Mouse (Mus musculus) heart, adult 2 months (tissue): ENCODE results near the gene Denr. TPM values are rescaled to one million over a fixed set of nuclear protein-coding genes. Genes with fewer than 3 reads are reported as not detected.
A peak's percentile ranks its signal among the peaks of the same experiment; 100 is the strongest.

ENCODE experiments used
- DNase-seq, 2 experiments: peaks; one replicate each; pipeline ENCODE4 v3.0.0; 2021
- H3K27ac ChIP-seq: fragments of 200-600 bp; 2 replicates; pipeline ENCODE4 v1.8.1; 2022
- H3K27me3 ChIP-seq: fragments of 200-500 bp; 2 replicates; pipeline ENCODE4 v1.6.1; 2012; ENCODE audit warnings: mild to moderate bottlenecking, low read length, inconsistent platforms, mixed read lengths; ENCODE audit not compliant: control insufficient read depth, insufficient read depth
- H3K36me3 ChIP-seq: fragments of 200-500 bp; 2 replicates; pipeline ENCODE4 v1.6.1; 2012; ENCODE audit warnings: low read length, inconsistent platforms; ENCODE audit not compliant: control insufficient read depth, insufficient read depth
- H3K4me1 ChIP-seq: fragments of 200-500 bp; 2 replicates; pipeline ENCODE4 v1.6.1; 2011; ENCODE audit warnings: low read length; ENCODE audit not compliant: control insufficient read depth, insufficient read depth
- H3K4me3 ChIP-seq: fragments of 200-600 bp; 2 replicates; pipeline ENCODE4 v1.8.1; 2022
- H3K79me2 ChIP-seq: fragments of 200-500 bp; replicated peaks from 2 replicates; pipeline ENCODE4 v1.6.1; 2012; ENCODE audit warnings: mild to moderate bottlenecking, inconsistent platforms, low read length, moderate library complexity, mixed read lengths; ENCODE audit not compliant: control insufficient read depth, insufficient read depth
- H3K9ac ChIP-seq: fragments of 200-500 bp; 2 replicates; pipeline ENCODE4 v1.6.1; 2012; ENCODE audit warnings: low read depth, mild to moderate bottlenecking, control low read depth, inconsistent platforms, low read length, mixed read lengths
- CTCF ChIP-seq: fragments of 200-600 bp; IDR thresholded peaks from 2 replicates; pipeline ENCODE4 v1.8.1; 2022; ENCODE audit warnings: antibody characterized with exemption, mild to moderate bottlenecking, moderate library complexity
- EP300 ChIP-seq: fragments of 200-500 bp; IDR thresholded peaks from 2 replicates; pipeline ENCODE4 v1.6.1; 2011; ENCODE audit warnings: low read depth, low read length, control low read depth; ENCODE audit not compliant: insufficient read depth
- POLR2A ChIP-seq: fragments of 200-500 bp; IDR thresholded peaks from 2 replicates; pipeline ENCODE4 v1.6.1; 2011; ENCODE audit warnings: mild to moderate bottlenecking, low read depth, low read length, control low read depth; ENCODE audit not compliant: insufficient read depth
- WGBS: fragments of 180-500 bp; shearing (Covaris S2); methylation state at CpG from one replicate; pipeline ENCODE4 v1.1.7; 2018; 5-methylcytosine and 5-hydroxymethylcytosine counted together
- intact Hi-C: fragments of 180-260 bp; cut with DNase I; formaldehyde crosslinking; loops from one replicate; pipeline ENCODE4 v1.15.1; 2025
- polyA plus RNA-seq: library from polyadenylated mRNA; depleted of rRNA; stranded (reverse); fragments of >200 nt; gene quantifications from 2 replicates; pipeline ENCODE4 v1.2.3, GENCODE M21; 2012
- total RNA-seq, 2 experiments: library from RNA; stranded (reverse); gene quantifications; 2 replicates each; pipeline ENCODE4 v1.2.3; 2021

Denr gene
- total and polyA plus RNA-seq, 3 experiments: 35.1 to 58.8 (median 49.6) TPM

GRCm38 (mm10) chr5:123966759-123967158 lies 59.8 kb downstream of the Denr start:
- intact Hi-C loops: no loop called here
- Histone ChIP-seq H3K27me3 (no peaks in the 10 kb centered on the region), H3K4me1 (no peaks in the 10 kb centered on the region), H3K27ac (no peak overlapping the region), H3K4me3 (no peak overlapping the region), H3K9ac (no peak overlapping the region), H3K36me3 (no peaks in the 10 kb centered on the region), H3K79me2 (no peaks in the 10 kb centered on the region)
- 99% methylated on average over 2 of the region's 2 CpGs for WGBS
- no peak for TF ChIP-seq POLR2A
- TF ChIP-seq CTCF: no peak
- TF ChIP-seq EP300: no peak
- no peak for DNase-seq

- Histone ChIP-seq H3K27me3 (no peaks in the 10 kb centered on the region), H3K27ac (no peak overlapping the region), H3K4me3 (no peak overlapping the region), H3K79me2 (no peaks in the 10 kb centered on the region), H3K4me1 (no peaks in the 10 kb centered on the region), H3K9ac (no peak overlapping the region), H3K36me3 (no peaks in the 10 kb centered on the region)
- intact Hi-C loops: no loop called here
- 87% methylated on average over 5 of the region's 5 CpGs for WGBS
- DNase-seq: no peak
- TF ChIP-seq POLR2A: no peak
- no peak for TF ChIP-seq CTCF
- TF ChIP-seq EP300: no peak
These were observed 61.5 kb downstream of the Denr start for GRCm38 (mm10) chr5:123968468-123968867.

- H3K36me3 ChIP-seq: no peaks in the 10 kb centered on the region
- no peak for DNase-seq
- intact Hi-C loops: no loop called here
- H3K27ac ChIP-seq: no peak overlapping the region
- no peak overlapping the region for H3K9ac ChIP-seq
- H3K4me1 ChIP-seq: no peaks in the 10 kb centered on the region
- no peaks in the 10 kb centered on the region for H3K79me2 ChIP-seq
- no peak overlapping the region for H3K4me3 ChIP-seq
- WGBS: 86% methylated on average over 8 of the region's 8 CpGs
- no peaks in the 10 kb centered on the region for H3K27me3 ChIP-seq
- TF ChIP-seq POLR2A (no peak), CTCF (no peak), EP300 (no peak)
These were observed 62.2 kb downstream of the Denr start for GRCm38 (mm10) chr5:123969216-123969615.

GRCm38 (mm10) chr5:123970576-123970975 lies 63.6 kb downstream of the Denr start:
- Histone ChIP-seq H3K36me3 (no peaks in the 10 kb centered on the region; the same call in 1 of the 2 replicates), H3K27ac (no peak overlapping the region), H3K4me3 (no peak overlapping the region), H3K27me3 (no peaks in the 10 kb centered on the region), H3K4me1 (no peaks in the 10 kb centered on the region; the same call in 1 of the 2 replicates), H3K9ac (no peak overlapping the region), H3K79me2 (no peaks in the 10 kb centered on the region)
- intact Hi-C loops: no loop called here
- TF ChIP-seq POLR2A: no peak
- TF ChIP-seq CTCF: no peak
- no peak for DNase-seq
- 81% methylated on average over 4 of the region's 4 CpGs for WGBS

- intact Hi-C loops: loop anchor here (2.0 kb wide), 1 partner anchor 28 kb away; no protein-coding TSS in a partner anchor
- WGBS: 66% methylated on average over 6 of the region's 6 CpGs
These were observed 65.5 kb downstream of the Denr start for GRCm38 (mm10) chr5:123972453-123972852.

GRCm38 (mm10) chr5:123973299-123974178 lies 66.6 kb downstream of the Denr start, which contains the start of gene Hip1r:
Gene Hip1r (plus strand): TSS chr5:123973628.
- intact Hi-C loops: loop anchor here (2.0 kb wide), 1 partner anchor 29 kb away; no protein-coding TSS in a partner anchor
- peak; percentile 84 to 86 for DNase-seq
- 1% methylated on average over 104 of the region's 106 CpGs for WGBS
- Histone ChIP-seq H3K36me3 (no peaks in the 10 kb centered on the region; the same call in 1 of the 2 replicates), H3K27me3 (no peaks in the 10 kb centered on the region), H3K4me3 (peak within 1 kb of the TSS; percentile 87), H3K27ac (peak within 1 kb of the TSS; percentile 88), H3K9ac (peak within 1 kb of the TSS; percentile 79), H3K4me1 (peaks cover 3% of the 10 kb centered on the region), H3K79me2 (no peaks in the 10 kb centered on the region)
- TF ChIP-seq EP300: no peak
- TF ChIP-seq POLR2A: peak; percentile 54

More at GRCm38 (mm10) chr5:123972453-123972852, 65.5 kb downstream of the Denr start:
- DNase-seq: no peak
- H3K9ac ChIP-seq: no peak overlapping the region
- H3K36me3 ChIP-seq: no peaks in the 10 kb centered on the region; the same call in 1 of the 2 replicates
- no peaks in the 10 kb centered on the region for H3K27me3 ChIP-seq
- TF ChIP-seq POLR2A: no peak
- TF ChIP-seq CTCF: no peak
- TF ChIP-seq EP300: no peak
- H3K4me1 ChIP-seq: peaks cover 2% of the 10 kb centered on the region
- H3K79me2 ChIP-seq: no peaks in the 10 kb centered on the region
- no peak overlapping the region for H3K27ac ChIP-seq
- no peak overlapping the region for H3K4me3 ChIP-seq
